Mouse (Mus musculus) spleen, adult 12 weeks (tissue): ENCODE results near the gene Antxr2.

Source experiments
- DNase-seq: peaks from one replicate; pipeline ENCODE4 v3.0.0; 2022; ENCODE audit warnings: low spot score

Gene Antxr2

DNA sequence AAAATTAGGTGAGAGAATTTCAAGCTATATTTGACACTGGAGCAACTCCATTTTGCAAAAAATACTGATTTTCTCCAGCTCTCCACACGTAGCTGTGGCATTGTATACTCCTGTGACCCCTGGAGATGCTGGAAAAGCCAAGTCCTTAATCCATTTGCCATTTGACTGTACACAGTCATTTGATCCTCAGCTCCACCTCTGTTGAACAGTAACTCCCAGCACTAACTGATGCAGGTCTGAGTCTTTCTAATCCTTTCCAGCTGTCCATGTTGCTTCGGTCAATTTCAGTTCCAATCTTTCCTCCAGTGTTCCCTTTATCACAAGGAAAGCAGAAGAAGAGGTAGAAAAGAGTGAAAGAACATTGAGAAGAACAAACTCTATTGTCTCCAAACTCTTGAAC, 195.4 kb downstream of the Antxr2 start:
- no peak for DNase-seq

DNA sequence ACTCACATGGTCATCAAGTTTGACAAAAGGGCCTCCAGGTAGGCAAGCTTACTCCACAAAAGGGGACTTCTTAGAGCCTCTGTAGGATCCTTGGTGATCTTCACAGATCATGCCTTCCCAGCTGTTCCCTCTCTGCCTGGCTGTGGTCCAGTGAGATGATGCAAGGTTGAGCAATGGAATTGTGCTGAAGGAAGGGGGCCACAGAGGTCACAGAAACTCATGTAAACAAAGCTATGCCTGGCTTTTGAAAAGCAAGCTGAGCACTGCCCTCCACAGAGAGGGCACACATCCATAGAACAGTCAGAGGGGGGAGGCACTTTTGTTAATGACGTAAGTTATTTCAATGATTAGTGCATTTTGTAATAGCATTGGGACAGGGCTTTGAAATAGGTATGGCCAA, 196.1 kb downstream of the Antxr2 start:
- no peak for DNase-seq
